Mouse (Mus musculus) limb, embryonic 13.5 days (tissue): ENCODE measurements around the gene Hemk1. TPM values are rescaled to one million over a fixed set of nuclear protein-coding genes. Genes with fewer than 3 reads are reported as not detected.
A peak's percentile ranks its signal among the peaks of the same experiment; 100 is the strongest.

Experiments used
- ATAC-seq: fragments of 200-750 bp; cut with Nextera tagmentation; 2 replicates; pipeline ENCODE4 v1.8.0; 2017; ENCODE audit warnings: low read depth, moderate number of reproducible peaks, moderate TSS enrichment; ENCODE audit not compliant: low FRiP score
- H3K27ac ChIP-seq: fragments of 300-500 bp; sonication (generic); 2 replicates; pipeline ENCODE4 v1.5.1; 2015; ENCODE audit warnings: inconsistent platforms, mild to moderate bottlenecking, moderate library complexity
- H3K27me3 ChIP-seq: fragments of 300-500 bp; sonication (generic); 2 replicates; pipeline ENCODE4 v1.6.1; 2015; ENCODE audit warnings: mild to moderate bottlenecking, inconsistent platforms
- H3K36me3 ChIP-seq: fragments of 300-500 bp; sonication (generic); 2 replicates; pipeline ENCODE4 v1.6.1; 2015; ENCODE audit warnings: inconsistent platforms, mild to moderate bottlenecking, moderate library complexity
- H3K4me1 ChIP-seq: fragments of 300-500 bp; sonication (generic); 2 replicates; pipeline ENCODE4 v1.6.1; 2015; ENCODE audit warnings: inconsistent platforms
- H3K4me2 ChIP-seq: fragments of 300-500 bp; sonication (generic); replicated peaks from 2 replicates; pipeline ENCODE4 v1.6.1; 2015; ENCODE audit warnings: inconsistent platforms, mild to moderate bottlenecking, moderate library complexity
- H3K4me3 ChIP-seq: fragments of 300-500 bp; sonication (generic); 2 replicates; pipeline ENCODE4 v1.5.1; 2015; ENCODE audit warnings: moderate library complexity, mild to moderate bottlenecking, inconsistent platforms
- H3K9ac ChIP-seq: fragments of 300-500 bp; sonication (generic); 2 replicates; pipeline ENCODE4 v1.6.1; 2015; ENCODE audit warnings: mild to moderate bottlenecking, inconsistent platforms
- H3K9me3 ChIP-seq: fragments of 300-500 bp; sonication (generic); 2 replicates; pipeline ENCODE4 v1.6.1; 2016; ENCODE audit warnings: inconsistent platforms
- WGBS: fragments of 180-500 bp; shearing (Covaris S2); methylation state at CpG from one replicate; pipeline ENCODE4 v1.1.7; 2015; 5-methylcytosine and 5-hydroxymethylcytosine counted together
- polyA plus RNA-seq: library from polyadenylated mRNA; unstranded; fragments of >200 nt; fragmentation: Nextera tagmentation; extraction: Ambion mirVana; gene quantifications from 2 replicates; pipeline ENCODE4 v1.2.1, GENCODE M21; 2015

Gene Hemk1
- polyA plus RNA-seq, 1 experiment from 2014 or later, result 12.6 TPM

- Histone ChIP-seq H3K4me3 (no peak overlapping the region), H3K9me3 (no peaks in the 10 kb centered on the region), H3K4me1 (0 out of 2 replicates have a peak, but pooled peaks cover 8% of the 10 kb centered on the region), H3K9ac (no peak overlapping the region), H3K4me2 (no peak overlapping the region), H3K27me3 (no peaks in the 10 kb centered on the region), H3K36me3 (peaks cover 29% of the 10 kb centered on the region), H3K27ac (no peak overlapping the region)
- no peak for ATAC-seq
- WGBS, result 89% methylated on average over 4 of the region's 4 CpGs
These were observed 33.1 kb downstream of the Hemk1 start for GRCm38 (mm10) chr9:107305012-107305411.

GRCm38 (mm10) chr9:107304383-107304782, 33.8 kb downstream of the Hemk1 start:
- Histone ChIP-seq H3K4me1 (0 out of 2 replicates have a peak, but pooled peaks cover 8% of the 10 kb centered on the region), H3K27ac (no peak overlapping the region), H3K4me3 (no peak overlapping the region), H3K36me3 (peaks cover 32% of the 10 kb centered on the region), H3K9ac (no peak overlapping the region), H3K4me2 (no peak overlapping the region), H3K9me3 (no peaks in the 10 kb centered on the region), H3K27me3 (no peaks in the 10 kb centered on the region)
- WGBS, result 90% methylated on average over 3 of the region's 3 CpGs
- no peak for ATAC-seq

GRCm38 (mm10) chr9:107303900-107304299, 34.2 kb downstream of the Hemk1 start:
- Histone ChIP-seq H3K27me3 (no peaks in the 10 kb centered on the region), H3K4me3 (no peak overlapping the region), H3K4me1 (peaks cover 10% of the 10 kb centered on the region; the same call in 1 of the 2 replicates), H3K27ac (no peak overlapping the region), H3K9ac (no peak overlapping the region), H3K36me3 (peaks cover 32% of the 10 kb centered on the region), H3K9me3 (no peaks in the 10 kb centered on the region), H3K4me2 (no peak overlapping the region)
- ATAC-seq, result no peak
- 85% methylated on average over 5 of the region's 5 CpGs for WGBS

DNA sequence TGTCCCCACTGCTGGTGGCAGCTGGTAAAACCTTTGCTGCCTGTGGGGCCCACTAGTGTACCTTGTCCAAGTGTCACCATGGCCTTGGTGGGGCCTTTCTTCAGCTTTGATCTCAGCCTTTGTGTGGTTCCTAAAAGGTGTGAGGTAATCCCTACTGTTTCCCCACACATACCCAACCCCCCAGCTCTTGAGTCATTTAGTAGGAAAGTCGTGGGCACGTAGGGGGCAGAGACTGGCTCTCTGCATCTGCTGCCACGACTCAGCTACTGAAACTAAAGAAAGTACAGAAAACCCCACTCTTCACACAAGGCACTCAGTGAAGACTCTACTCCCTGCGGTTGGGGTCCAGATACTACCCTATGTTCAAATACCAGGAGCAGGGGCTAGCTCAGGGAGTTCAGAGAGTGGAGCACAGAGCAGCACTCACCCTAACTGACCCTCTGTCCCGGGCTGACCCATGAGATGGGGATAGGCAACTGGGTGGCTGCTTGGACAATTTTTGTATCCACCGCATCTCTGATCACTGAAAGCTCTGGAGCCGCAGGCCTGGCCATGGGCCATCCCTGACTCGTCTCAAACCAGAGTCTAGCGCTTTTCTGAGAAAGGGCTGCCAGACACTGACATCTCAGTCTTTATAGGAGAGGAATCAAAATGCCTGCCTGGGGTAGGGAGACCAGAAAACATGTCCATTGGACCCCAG, 34.9 kb downstream of the Hemk1 start:
- H3K4me2 ChIP-seq, result no peak overlapping the region

GRCm38 (mm10) chr9:107302592-107302991, 35.6 kb downstream of the Hemk1 start:
- H3K27me3 ChIP-seq, result no peaks in the 10 kb centered on the region
- 64% methylated on average over 7 of the region's 7 CpGs for WGBS
- no peak overlapping the region for H3K9ac ChIP-seq
- H3K9me3 ChIP-seq, result no peaks in the 10 kb centered on the region
- no peak overlapping the region for H3K4me3 ChIP-seq
- ATAC-seq, result no peak
- H3K4me2 ChIP-seq, result no peak overlapping the region
- H3K4me1 ChIP-seq, result peaks cover 22% of the 10 kb centered on the region
- peaks cover 32% of the 10 kb centered on the region for H3K36me3 ChIP-seq
- H3K27ac ChIP-seq, result no peak overlapping the region

More for the DNA sequence above, 34.9 kb downstream of the Hemk1 start:
- Histone ChIP-seq H3K4me1 (peaks cover 16% of the 10 kb centered on the region), H3K27me3 (no peaks in the 10 kb centered on the region), H3K9me3 (no peaks in the 10 kb centered on the region), H3K9ac (no peak overlapping the region), H3K36me3 (peaks cover 32% of the 10 kb centered on the region), H3K27ac (no peak overlapping the region), H3K4me3 (no peak overlapping the region)
- no peak for ATAC-seq
- WGBS, result 73% methylated on average over 9 of the region's 9 CpGs

- no peak overlapping the region for H3K4me2 ChIP-seq
- peaks cover 28% of the 10 kb centered on the region for H3K4me1 ChIP-seq
- H3K36me3 ChIP-seq, result peaks cover 32% of the 10 kb centered on the region
- H3K27ac ChIP-seq, result no peak overlapping the region
- H3K4me3 ChIP-seq, result no peak overlapping the region
- H3K9me3 ChIP-seq, result no peaks in the 10 kb centered on the region
- 86% methylated on average over 17 of the region's 17 CpGs for WGBS
- H3K27me3 ChIP-seq, result no peaks in the 10 kb centered on the region
- ATAC-seq, result no peak
- H3K9ac ChIP-seq, result no peak overlapping the region
These were observed 36.4 kb downstream of the Hemk1 start for GRCm38 (mm10) chr9:107301554-107302331.

DNA sequence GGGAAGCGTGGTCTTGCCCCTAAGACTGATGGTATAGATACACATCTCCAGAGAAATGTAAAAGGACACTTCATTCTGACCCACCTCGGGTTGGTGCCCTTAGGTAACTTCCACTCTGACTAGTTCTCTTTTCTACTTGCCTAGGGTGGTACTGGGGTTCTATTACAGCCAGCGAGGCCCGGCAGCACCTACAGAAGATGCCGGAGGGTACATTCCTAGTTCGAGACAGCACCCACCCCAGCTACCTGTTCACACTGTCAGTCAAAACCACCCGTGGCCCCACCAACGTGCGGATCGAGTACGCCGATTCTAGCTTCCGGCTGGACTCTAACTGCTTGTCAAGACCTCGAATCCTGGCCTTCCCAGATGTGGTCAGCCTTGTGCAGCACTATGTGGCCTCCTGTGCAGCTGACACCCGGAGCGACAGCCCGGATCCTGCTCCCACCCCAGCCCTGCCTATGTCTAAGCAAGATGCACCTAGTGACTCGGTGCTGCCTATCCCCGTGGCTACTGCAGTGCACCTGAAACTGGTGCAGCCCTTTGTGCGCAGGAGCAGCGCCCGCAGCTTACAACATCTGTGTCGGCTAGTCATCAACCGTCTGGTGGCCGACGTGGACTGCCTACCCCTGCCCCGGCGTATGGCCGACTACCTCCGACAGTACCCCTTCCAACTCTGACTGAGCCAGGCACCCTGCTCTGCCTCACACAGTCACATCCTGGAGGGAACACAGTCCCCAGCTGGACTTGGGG, 37.8 kb downstream of the Hemk1 start:
- WGBS, result 92% methylated on average over 30 of the region's 30 CpGs
- Histone ChIP-seq H3K4me1 (peaks cover 27% of the 10 kb centered on the region), H3K4me2 (no peak overlapping the region), H3K27ac (no peak overlapping the region), H3K36me3 (peaks cover 32% of the 10 kb centered on the region), H3K9me3 (no peaks in the 10 kb centered on the region), H3K4me3 (no peak overlapping the region), H3K9ac (no peak overlapping the region), H3K27me3 (peaks cover 4% of the 10 kb centered on the region; the same call in 1 of the 2 replicates)
- no peak for ATAC-seq

- H3K9ac ChIP-seq, result no peak overlapping the region
- peaks cover 23% of the 10 kb centered on the region for H3K4me1 ChIP-seq
- no peak overlapping the region for H3K4me3 ChIP-seq
- no peak overlapping the region for H3K4me2 ChIP-seq
- H3K9me3 ChIP-seq, result no peaks in the 10 kb centered on the region
- WGBS, result 86% methylated on average over 7 of the region's 7 CpGs
- ATAC-seq, result no peak
- H3K27me3 ChIP-seq, result peaks cover 6% of the 10 kb centered on the region; the same call in 1 of the 2 replicates
- H3K27ac ChIP-seq, result no peak overlapping the region
- H3K36me3 ChIP-seq, result peaks cover 32% of the 10 kb centered on the region
These were observed 38.4 kb downstream of the Hemk1 start for GRCm38 (mm10) chr9:107299783-107300182.

DNA sequence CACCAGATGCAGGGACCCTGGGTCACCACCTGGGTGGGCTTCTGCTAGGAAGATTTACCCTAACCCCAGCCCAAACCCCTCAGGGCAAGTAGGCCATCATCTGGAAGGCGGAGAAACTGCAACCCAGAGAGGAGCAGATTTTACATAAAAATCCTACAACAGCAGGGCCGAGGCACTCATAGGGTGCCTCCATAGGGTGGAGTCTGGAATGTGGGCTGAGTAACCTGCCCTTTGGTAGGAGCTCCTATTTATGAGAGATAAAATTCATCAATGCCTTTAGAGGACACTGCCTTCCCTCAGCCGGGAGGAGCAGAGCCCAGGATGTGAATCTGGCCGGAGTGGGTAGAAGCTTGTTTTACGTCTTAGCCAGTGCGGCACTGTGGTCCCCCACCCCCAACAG, 39.3 kb downstream of the Hemk1 start:
- H3K9ac ChIP-seq, result no peak overlapping the region
- peaks cover 32% of the 10 kb centered on the region for H3K36me3 ChIP-seq
- H3K4me3 ChIP-seq, result no peak overlapping the region
- no peak overlapping the region for H3K27ac ChIP-seq
- H3K27me3 ChIP-seq, result peaks cover 6% of the 10 kb centered on the region; the same call in 1 of the 2 replicates
- ATAC-seq, result no peak
- 78% methylated on average over 6 of the region's 6 CpGs for WGBS
- peaks cover 23% of the 10 kb centered on the region for H3K4me1 ChIP-seq
- H3K9me3 ChIP-seq, result no peaks in the 10 kb centered on the region
- H3K4me2 ChIP-seq, result 0 out of 2 replicates have a peak overlapping the region, but pooled peaks have one; percentile 0

DNA sequence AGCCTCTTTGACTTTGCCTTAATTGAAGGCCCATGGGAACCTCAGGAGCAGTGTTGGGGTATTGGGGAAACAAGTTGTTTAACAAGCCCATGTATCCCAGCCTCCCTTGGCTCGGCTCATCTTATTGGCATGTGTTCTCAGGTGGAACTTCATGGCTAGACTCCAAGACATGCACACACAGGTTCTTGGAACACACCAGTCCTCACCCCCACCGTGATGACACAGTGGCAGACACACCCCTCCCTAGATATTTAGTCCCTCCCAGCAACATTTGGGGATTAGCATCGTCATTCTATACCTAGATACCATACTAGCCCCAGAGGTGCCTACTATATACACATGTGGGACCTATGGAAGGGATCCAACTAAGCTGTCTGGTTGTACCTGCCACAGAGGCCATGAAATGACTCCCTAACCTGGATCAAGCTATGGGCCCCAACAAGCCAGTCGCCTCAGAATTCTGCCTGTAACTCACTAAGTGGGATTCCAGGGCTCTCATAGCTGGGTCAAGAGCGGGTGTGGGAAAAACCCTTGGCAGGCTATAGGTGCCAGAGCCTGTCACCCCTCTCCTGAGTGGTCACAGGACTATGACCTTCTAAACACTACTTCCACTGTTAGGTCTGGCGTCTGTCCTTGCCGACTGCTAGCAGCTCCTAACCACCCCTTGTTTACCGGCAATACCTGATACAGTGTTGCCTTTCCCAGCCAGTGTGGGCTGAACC, 39.9 kb downstream of the Hemk1 start:
- WGBS, result 71% methylated on average over 8 of the region's 8 CpGs
- Histone ChIP-seq H3K4me3 (peak overlapping the region; percentile 65), H3K9me3 (no peaks in the 10 kb centered on the region)

GRCm38 (mm10) chr9:107297658-107298057, 40.5 kb downstream of the Hemk1 start:
- H3K27me3 ChIP-seq, result peaks cover 11% of the 10 kb centered on the region
- no peak overlapping the region for H3K27ac ChIP-seq
- peak overlapping the region; percentile 80 for H3K9ac ChIP-seq
- peaks cover 23% of the 10 kb centered on the region for H3K4me1 ChIP-seq
- peak overlapping the region; percentile 77 for H3K4me2 ChIP-seq
- ATAC-seq, result no peak
- H3K4me3 ChIP-seq, result peak overlapping the region; percentile 65
- H3K9me3 ChIP-seq, result no peaks in the 10 kb centered on the region
- WGBS, result 84% methylated on average over 4 of the region's 4 CpGs
- H3K36me3 ChIP-seq, result peaks cover 25% of the 10 kb centered on the region

More for the DNA sequence above, 39.9 kb downstream of the Hemk1 start:
- Histone ChIP-seq H3K4me1 (peaks cover 23% of the 10 kb centered on the region), H3K36me3 (peaks cover 28% of the 10 kb centered on the region), H3K4me2 (peak overlapping the region; percentile 77), H3K9ac (no peak overlapping the region; the same call in 1 of the 2 replicates), H3K27me3 (peaks cover 6% of the 10 kb centered on the region; the same call in 1 of the 2 replicates), H3K27ac (no peak overlapping the region)
- no peak for ATAC-seq
